Mouse (Mus musculus): ENCODE results near the gene Tlr9.

DNA sequence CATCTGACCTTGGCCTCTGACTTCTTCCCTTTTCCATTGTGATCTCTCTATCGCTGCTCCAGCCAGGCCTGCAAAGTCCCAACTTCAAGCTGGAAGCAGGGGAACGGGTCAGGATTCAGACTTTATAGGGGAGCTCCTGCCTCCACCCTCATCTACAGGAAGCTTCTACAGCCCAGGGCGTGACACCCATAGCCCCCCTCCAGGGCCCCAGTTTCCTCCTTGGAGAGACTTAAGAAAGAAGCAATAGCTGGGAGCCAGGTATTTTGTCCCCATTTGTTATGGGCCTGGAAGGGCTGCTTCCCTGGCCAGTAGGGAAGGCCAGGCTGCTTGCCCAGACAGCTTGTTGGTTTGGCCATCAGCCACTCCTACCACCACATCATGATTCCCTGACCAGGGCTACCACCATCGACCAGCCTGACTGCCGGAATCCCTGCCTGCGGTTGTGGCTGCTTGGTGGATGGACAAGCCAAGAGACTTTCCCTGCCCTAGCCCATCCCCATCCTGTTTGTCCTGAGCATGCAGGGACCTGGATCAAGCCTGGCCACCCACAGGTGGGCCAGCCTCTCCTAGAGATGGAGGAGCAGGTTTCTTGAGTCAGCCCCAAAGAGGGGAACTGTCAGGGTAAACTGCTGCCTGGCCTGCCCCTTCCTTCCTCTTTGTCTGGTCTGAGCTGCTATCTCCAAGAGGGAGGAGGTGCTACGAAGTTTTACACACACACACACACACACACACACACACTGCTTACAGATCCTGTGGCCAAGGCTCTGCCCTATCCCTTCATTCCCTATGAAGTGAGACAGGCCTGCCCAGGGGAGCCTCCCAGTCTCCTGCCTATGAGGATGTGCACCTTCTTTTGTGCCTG lies 18.2 kb upstream of the Tlr9 start:
- TF ChIP-seq EP300 (IDR thresholded peaks at IDR 0.05; ENCODE audit: low read depth) (no peak), CTCF (IDR thresholded peaks at IDR 0.05; ENCODE audit: low read depth) (no peak)

All from heart, postnatal 0 days (tissue).